ENCODE assay signal across 7 mouse cellular contexts in genomic region chr19:4398630-4398948, GRCm38 (mm10). TPM values are rescaled to one million over a fixed set of nuclear protein-coding genes. Genes with fewer than 3 reads are reported as not detected.
DNase-seq lines count a peak whose midpoint lies in the region; ATAC-seq and TF ChIP-seq lines count a peak whose summit lies in the region.

No protein-coding gene starts in this region.

- H3K36me3 ChIP-seq in embryonic facial prominence, embryonic 15.5 days = no peaks in the 10 kb centered on the region
- no peaks in the 10 kb centered on the region for H3K36me3 ChIP-seq in intestine, embryonic 16.5 days (ENCODE audit: control insufficient read depth, insufficient read depth, low read length)
- H3K36me3 ChIP-seq in neural tube, embryonic 14.5 days (ENCODE audit: control insufficient read depth, insufficient read depth, low read length) = no peaks in the 10 kb centered on the region

- no peak for DNase-seq in layer of hippocampus, adult 2 months (ENCODE audit: low spot score in 2 of 2)
- no peak for DNase-seq in layer of hippocampus, postnatal 14 days (ENCODE audit: low spot score in 2 of 2)
- DNase-seq in adrenal gland, postnatal 14 days = no peak
- DNase-seq in cerebellum, adult 11 months = no peak

- no peak for TF ChIP-seq CTCF in layer of hippocampus, adult 2 months (conservative IDR thresholded peaks at IDR 0.05)

- no peaks in the 10 kb centered on the region for H3K9me3 ChIP-seq in embryonic facial prominence, embryonic 15.5 days (replicated peaks)
- H3K9me3 ChIP-seq in intestine, embryonic 16.5 days (ENCODE audit: control insufficient read depth, low read length) = no peaks in the 10 kb centered on the region
- no peaks in the 10 kb centered on the region for H3K9me3 ChIP-seq in neural tube, embryonic 14.5 days (ENCODE audit: control insufficient read depth, low read length)

- peak overlapping the region; percentile 62 for H3K9ac ChIP-seq in embryonic facial prominence, embryonic 15.5 days
- H3K9ac ChIP-seq in intestine, embryonic 16.5 days (ENCODE audit: low read depth, low read length) = peak overlapping the region; percentile 79
- H3K9ac ChIP-seq in neural tube, embryonic 14.5 days (replicated peaks; ENCODE audit: low read depth, low read length) = peak overlapping the region; percentile 79

- peaks cover 18% of the 10 kb centered on the region for H3K4me1 ChIP-seq in embryonic facial prominence, embryonic 15.5 days
- H3K4me1 ChIP-seq in intestine, embryonic 16.5 days (ENCODE audit: control insufficient read depth, insufficient read depth, low read length) = peaks cover 6% of the 10 kb centered on the region; the same call in 1 of the 2 replicates
- peaks cover 14% of the 10 kb centered on the region for H3K4me1 ChIP-seq in neural tube, embryonic 14.5 days (ENCODE audit: control insufficient read depth, insufficient read depth, low read length)

- H3K27ac ChIP-seq in layer of hippocampus, adult 2 months = peak overlapping the region; percentile 96
- H3K27ac ChIP-seq in embryonic facial prominence, embryonic 15.5 days (replicated peaks) = peak overlapping the region; percentile 90
- peak overlapping the region; percentile 78 for H3K27ac ChIP-seq in intestine, embryonic 16.5 days (ENCODE audit: low read length)
- H3K27ac ChIP-seq in neural tube, embryonic 14.5 days (ENCODE audit: low read depth, low read length) = no peak overlapping the region

- peak overlapping the region; percentile 97 for H3K4me3 ChIP-seq in layer of hippocampus, adult 2 months
- peak overlapping the region; percentile 99 for H3K4me3 ChIP-seq in embryonic facial prominence, embryonic 15.5 days (replicated peaks)
- peak overlapping the region; percentile 99 for H3K4me3 ChIP-seq in intestine, embryonic 16.5 days (ENCODE audit: low read length)
- H3K4me3 ChIP-seq in neural tube, embryonic 14.5 days (ENCODE audit: low read depth, low read length) = peak overlapping the region; percentile 100

- ATAC-seq in embryonic facial prominence, embryonic 15.5 days (ENCODE audit: insufficient number of reproducible peaks, low FRiP score, low TSS enrichment, low read depth) = no peak
- no peak for ATAC-seq in intestine, embryonic 16.5 days
- ATAC-seq in neural tube, embryonic 14.5 days (ENCODE audit: low read depth) = no peak

- peak overlapping the region; percentile 70 for H3K4me2 ChIP-seq in embryonic facial prominence, embryonic 15.5 days (replicated peaks)
- peak overlapping the region; percentile 83 for H3K4me2 ChIP-seq in intestine, embryonic 16.5 days (ENCODE audit: low read depth, low read length)
- peak overlapping the region; percentile 88 for H3K4me2 ChIP-seq in neural tube, embryonic 14.5 days (ENCODE audit: low read depth, low read length)

- 29% methylated on average over 8 of the region's 8 CpGs for WGBS in embryonic facial prominence, embryonic 15.5 days
- 43% methylated on average over 8 of the region's 8 CpGs for WGBS in intestine, embryonic 16.5 days
- WGBS in neural tube, embryonic 14.5 days = 26% methylated on average over 8 of the region's 8 CpGs

- H3K27me3 ChIP-seq in embryonic facial prominence, embryonic 15.5 days = no peaks in the 10 kb centered on the region
- no peaks in the 10 kb centered on the region for H3K27me3 ChIP-seq in intestine, embryonic 16.5 days (replicated peaks; ENCODE audit: control insufficient read depth, insufficient read depth, low read length)
- no peaks in the 10 kb centered on the region for H3K27me3 ChIP-seq in neural tube, embryonic 14.5 days (ENCODE audit: control insufficient read depth, insufficient read depth, low read length)

RNA-seq across cellular contexts. Expression of gene Kdm2a, which starts 0.5 kb away (rescaled TPM):
- 10 to 100 TPM; 77.5 to 87.8 TPM for total RNA-seq in layer of hippocampus, adult 2 months (2021)
- 10 to 100 TPM; 69.3 to 73.2 TPM for total RNA-seq in layer of hippocampus, postnatal 14 days (2021)
- 50.4 and 55.0 TPM in 2 replicates for polyA plus RNA-seq in embryonic facial prominence, embryonic 15.5 days (2015; fragmentation: Nextera tagmentation; extraction: Ambion mirVana)
- polyA plus RNA-seq in intestine, embryonic 16.5 days (2015; fragmentation: Nextera tagmentation; extraction: Ambion mirVana) = 31.4 and 34.8 TPM in 2 replicates
- polyA plus RNA-seq in neural tube, embryonic 14.5 days (2014; fragmentation: Nextera tagmentation; extraction: Ambion mirVana) = 39.1 and 46.3 TPM in 2 replicates
- total RNA-seq in adrenal gland, postnatal 14 days (2021) = 96.2 and 111 TPM in 2 replicates

RNA-seq across cellular contexts. Expression of gene Rhod, which starts 40.6 kb away (rescaled TPM):
- total RNA-seq in layer of hippocampus, adult 2 months (2021) = 1 to 10 TPM in 1 of 2 experiments, under 1 TPM in 1; 0.82 to 1.0 TPM
- total RNA-seq in layer of hippocampus, postnatal 14 days (2021) = 1 to 10 TPM; 2.0 to 2.2 TPM
- polyA plus RNA-seq in embryonic facial prominence, embryonic 15.5 days (2015; fragmentation: Nextera tagmentation; extraction: Ambion mirVana) = 47.4 and 50.5 TPM in 2 replicates
- 24.1 and 28.2 TPM in 2 replicates for polyA plus RNA-seq in intestine, embryonic 16.5 days (2015; fragmentation: Nextera tagmentation; extraction: Ambion mirVana)
- 2.6 and 6.1 TPM in 2 replicates for polyA plus RNA-seq in neural tube, embryonic 14.5 days (2014; fragmentation: Nextera tagmentation; extraction: Ambion mirVana)
- 14.1 and 17.3 TPM in 2 replicates for total RNA-seq in adrenal gland, postnatal 14 days (2021)
